Mouse (Mus musculus) neural tube, embryonic 11.5 days (tissue): ENCODE results near the gene Nr2f6. TPM values are rescaled to one million over a fixed set of nuclear protein-coding genes. Genes with fewer than 3 reads are reported as not detected.

ENCODE experiments used
- ATAC-seq: fragments of 200-750 bp; cut with Nextera tagmentation; 2 replicates; pipeline ENCODE4 v1.8.0; 2017; ENCODE audit warnings: moderate number of reproducible peaks, mild to moderate bottlenecking, moderate TSS enrichment, moderate library complexity; ENCODE audit not compliant: insufficient read depth, low FRiP score, low TSS enrichment
- DNase-seq: peaks from one replicate; pipeline ENCODE4 v3.0.0-alpha.2; 2015; ENCODE audit warnings: low spot score
- H3K27ac ChIP-seq: fragments of 300-500 bp; sonication (generic); 2 replicates; pipeline ENCODE4 v1.5.1; 2014; ENCODE audit warnings: low read depth, mild to moderate bottlenecking, low read length
- H3K27me3 ChIP-seq: fragments of 300-500 bp; sonication (generic); 2 replicates; pipeline ENCODE4 v1.6.1; 2014; ENCODE audit warnings: mild to moderate bottlenecking, low read length, mixed read lengths; ENCODE audit not compliant: control insufficient read depth, insufficient read depth
- H3K36me3 ChIP-seq: fragments of 300-500 bp; sonication (generic); 2 replicates; pipeline ENCODE4 v1.6.1; 2014; ENCODE audit warnings: mild to moderate bottlenecking, low read length, moderate library complexity, mixed read lengths; ENCODE audit not compliant: control insufficient read depth, insufficient read depth
- H3K4me1 ChIP-seq: fragments of 300-500 bp; sonication (generic); 2 replicates; pipeline ENCODE4 v1.6.1; 2014; ENCODE audit warnings: low read length, mixed read lengths; ENCODE audit not compliant: control insufficient read depth, insufficient read depth
- H3K4me2 ChIP-seq: fragments of 300-500 bp; sonication (generic); 2 replicates; pipeline ENCODE4 v1.6.1; 2014; ENCODE audit warnings: low read depth, mild to moderate bottlenecking, moderate library complexity
- H3K4me3 ChIP-seq: fragments of 300-500 bp; sonication (generic); 2 replicates; pipeline ENCODE4 v1.5.1; 2014; ENCODE audit warnings: low read depth, low read length
- H3K9ac ChIP-seq: fragments of 300-500 bp; sonication (generic); 2 replicates; pipeline ENCODE4 v1.6.1; 2014; ENCODE audit warnings: mild to moderate bottlenecking, low read length
- H3K9me3 ChIP-seq: fragments of 300-500 bp; sonication (generic); 2 replicates; pipeline ENCODE4 v1.6.1; 2016; ENCODE audit warnings: low read length; ENCODE audit not compliant: control insufficient read depth
- WGBS: fragments of 180-500 bp; shearing (Covaris S2); extraction: QIAGEN DNeasy Blood & Tissue Kit; methylation state at CpG from one replicate; pipeline ENCODE4 v1.1.7; 2014; 5-methylcytosine and 5-hydroxymethylcytosine counted together
- polyA plus RNA-seq: library from polyadenylated mRNA; unstranded; fragments of >200 nt; fragmentation: Nextera tagmentation; extraction: Ambion mirVana; gene quantifications from 2 replicates; pipeline ENCODE4 v1.2.1, GENCODE M21; 2014

The Nr2f6 gene
- polyA plus RNA-seq, 1 experiment from 2014 or later, result 84.0 TPM

DNA sequence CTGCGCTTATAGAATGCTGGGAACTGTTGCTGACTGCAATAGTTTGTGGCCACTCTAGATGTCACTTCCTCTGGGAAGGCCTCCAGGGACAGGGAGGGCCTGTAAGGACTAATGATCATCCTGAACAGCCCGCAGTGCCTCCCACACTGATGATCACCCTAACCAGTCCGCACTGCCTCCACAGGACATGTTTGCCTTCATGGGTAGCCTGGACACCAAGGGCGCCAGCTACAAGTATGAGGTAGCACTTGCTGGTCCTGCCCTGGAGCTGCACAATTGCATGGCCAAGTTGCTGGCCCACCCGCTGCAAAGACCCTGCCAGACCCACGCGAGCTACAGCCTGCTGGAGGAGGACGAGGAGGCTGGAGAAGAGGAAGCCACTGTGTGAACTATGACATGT is 22.3 kb upstream of the Nr2f6 start:
- 92% methylated on average over 8 of the region's 8 CpGs for WGBS
- Histone ChIP-seq H3K9ac (no peak overlapping the region), H3K9me3 (no peaks in the 10 kb centered on the region), H3K4me1 (peaks cover 7% of the 10 kb centered on the region; the same call in 1 of the 2 replicates), H3K27ac (no peak overlapping the region), H3K27me3 (no peaks in the 10 kb centered on the region), H3K36me3 (peaks cover 4% of the 10 kb centered on the region; the same call in 1 of the 2 replicates), H3K4me3 (no peak overlapping the region), H3K4me2 (no peak overlapping the region)
- DNase-seq (no peak), ATAC-seq (no peak)

DNA sequence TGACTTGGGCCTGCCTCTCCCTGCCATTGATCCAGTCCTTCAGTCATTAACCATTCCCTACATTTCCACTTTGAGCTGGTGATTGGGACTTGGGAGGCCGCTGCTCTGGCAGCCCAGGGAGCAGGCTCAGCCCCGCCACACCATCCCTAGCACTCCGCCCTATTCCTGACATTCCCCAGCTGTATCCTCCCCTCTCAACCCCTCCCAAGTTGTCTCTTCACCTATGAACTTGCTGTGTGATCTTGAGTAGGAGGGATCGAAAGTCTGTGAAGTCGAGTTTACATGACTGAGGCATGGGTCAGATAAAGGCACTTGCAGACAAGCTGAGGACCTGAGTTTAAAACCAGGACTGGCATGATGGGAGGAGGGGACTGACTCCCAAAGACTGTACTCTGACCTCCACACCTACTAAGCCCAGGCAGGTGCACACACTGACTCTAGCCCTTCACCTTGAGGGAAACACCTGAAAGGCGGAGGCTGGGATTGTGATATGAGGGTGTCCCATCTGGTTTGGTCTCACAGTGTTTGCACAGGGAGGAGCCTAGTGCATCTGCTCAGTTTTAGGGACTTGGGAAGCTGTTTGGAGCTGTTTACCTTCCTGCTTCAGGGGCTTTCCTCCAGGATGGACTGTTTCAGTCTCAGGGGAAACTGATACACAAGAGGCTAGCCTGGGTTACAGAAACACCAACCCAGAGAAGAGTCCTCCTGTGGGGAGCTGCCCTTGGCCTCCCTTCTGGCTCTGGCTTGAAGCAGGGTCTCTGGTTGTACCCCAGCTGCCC is 21.5 kb upstream of the Nr2f6 start:
- H3K4me3 ChIP-seq, result no peak overlapping the region
- peaks cover 7% of the 10 kb centered on the region; the same call in 1 of the 2 replicates for H3K4me1 ChIP-seq
- ATAC-seq (no peak), DNase-seq (no peak)
- H3K36me3 ChIP-seq, result peaks cover 4% of the 10 kb centered on the region
- no peaks in the 10 kb centered on the region for H3K9me3 ChIP-seq
- WGBS, result 89% methylated on average over 6 of the region's 6 CpGs
- H3K9ac ChIP-seq, result no peak overlapping the region
- no peak overlapping the region for H3K4me2 ChIP-seq
- no peak overlapping the region for H3K27ac ChIP-seq
- no peaks in the 10 kb centered on the region for H3K27me3 ChIP-seq

DNA sequence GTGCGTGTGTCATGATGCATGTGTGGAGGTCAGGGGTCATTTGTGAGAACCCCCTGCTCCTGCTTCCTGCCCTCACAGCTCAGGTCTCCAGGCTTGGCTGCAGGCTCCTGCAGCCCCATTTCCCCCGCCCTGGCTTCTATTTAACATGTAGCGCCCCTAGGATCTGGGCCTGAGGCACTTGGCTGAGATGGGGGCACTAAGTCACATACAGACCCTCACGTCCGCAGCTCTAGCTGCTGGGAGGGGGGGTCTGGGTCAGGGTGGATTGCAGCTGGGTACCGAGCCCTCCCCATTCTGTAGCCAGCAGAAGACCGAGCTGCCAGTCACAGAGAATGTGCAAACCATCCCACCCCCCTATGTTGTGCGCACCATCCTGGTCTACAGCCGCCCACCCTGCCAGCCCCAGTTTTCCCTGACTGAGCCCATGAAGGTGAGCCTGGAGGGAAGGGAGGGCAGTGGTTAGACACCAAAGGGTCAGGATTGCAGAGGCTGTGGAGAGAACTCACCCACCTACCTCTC is 20.7 kb upstream of the Nr2f6 start:
- H3K4me1 ChIP-seq, result peaks cover 11% of the 10 kb centered on the region
- WGBS, result 91% methylated on average over 9 of the region's 9 CpGs
- no peak overlapping the region for H3K4me3 ChIP-seq
- H3K27me3 ChIP-seq, result no peaks in the 10 kb centered on the region
- no peak overlapping the region for H3K4me2 ChIP-seq
- H3K36me3 ChIP-seq, result peaks cover 4% of the 10 kb centered on the region
- no peak overlapping the region for H3K9ac ChIP-seq
- DNase-seq (no peak), ATAC-seq (no peak)
- H3K9me3 ChIP-seq, result no peaks in the 10 kb centered on the region
- no peak overlapping the region for H3K27ac ChIP-seq

DNA sequence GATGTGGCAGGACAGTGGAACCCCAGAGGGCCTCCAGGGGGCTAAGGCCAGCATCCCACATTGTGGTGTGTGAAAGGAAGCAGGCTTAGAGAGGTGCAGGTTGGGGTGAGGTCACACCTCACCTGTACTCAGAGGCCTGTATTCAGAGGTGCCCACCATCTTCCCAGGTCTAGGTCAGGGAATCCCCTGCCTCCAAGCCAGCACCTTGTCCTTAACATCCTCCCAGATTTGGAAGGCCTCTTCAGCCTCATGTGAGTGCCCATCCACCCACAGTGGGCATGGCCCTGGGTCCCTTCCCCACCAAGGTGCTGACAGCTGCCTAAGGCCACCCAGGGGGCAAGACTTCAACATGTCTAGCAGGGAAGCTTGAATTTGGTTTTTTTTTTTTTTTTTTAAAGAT is 19.7 kb upstream of the Nr2f6 start:
- H3K4me2 ChIP-seq, result no peak overlapping the region
- H3K27ac ChIP-seq, result no peak overlapping the region
- H3K36me3 ChIP-seq, result peaks cover 4% of the 10 kb centered on the region
- H3K27me3 ChIP-seq, result no peaks in the 10 kb centered on the region
- DNase-seq, result no peak
- no peak for ATAC-seq
- no peak overlapping the region for H3K4me3 ChIP-seq
- peaks cover 9% of the 10 kb centered on the region for H3K4me1 ChIP-seq
- H3K9ac ChIP-seq, result no peak overlapping the region
- H3K9me3 ChIP-seq, result no peaks in the 10 kb centered on the region

DNA sequence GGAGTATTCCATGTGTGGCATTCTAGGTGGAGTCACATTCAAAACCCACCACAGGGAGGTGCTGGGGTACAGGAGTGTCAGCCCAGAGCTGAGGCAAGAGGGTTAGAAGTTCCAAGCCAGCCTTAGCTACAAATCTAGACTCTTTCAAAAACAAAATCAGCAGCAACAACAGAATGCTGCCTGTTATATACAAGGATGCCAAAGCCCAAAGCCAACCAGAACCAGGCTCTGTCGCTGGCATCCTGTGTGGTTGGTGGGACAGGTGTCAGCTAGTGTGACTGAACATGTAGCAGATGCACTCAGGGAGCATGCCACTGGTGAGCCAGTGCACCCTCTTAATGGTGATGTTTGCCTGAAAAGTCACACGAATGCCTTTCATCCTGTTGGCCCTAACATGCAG is 19.1 kb upstream of the Nr2f6 start:
- Histone ChIP-seq H3K9me3 (no peaks in the 10 kb centered on the region), H3K27ac (no peak overlapping the region), H3K27me3 (no peaks in the 10 kb centered on the region), H3K4me3 (no peak overlapping the region), H3K36me3 (peaks cover 4% of the 10 kb centered on the region), H3K4me1 (peaks cover 6% of the 10 kb centered on the region), H3K4me2 (no peak overlapping the region), H3K9ac (no peak overlapping the region)
- WGBS, result 89% methylated on average over 2 of the region's 2 CpGs
- DNase-seq, result no peak
- ATAC-seq, result no peak

DNA sequence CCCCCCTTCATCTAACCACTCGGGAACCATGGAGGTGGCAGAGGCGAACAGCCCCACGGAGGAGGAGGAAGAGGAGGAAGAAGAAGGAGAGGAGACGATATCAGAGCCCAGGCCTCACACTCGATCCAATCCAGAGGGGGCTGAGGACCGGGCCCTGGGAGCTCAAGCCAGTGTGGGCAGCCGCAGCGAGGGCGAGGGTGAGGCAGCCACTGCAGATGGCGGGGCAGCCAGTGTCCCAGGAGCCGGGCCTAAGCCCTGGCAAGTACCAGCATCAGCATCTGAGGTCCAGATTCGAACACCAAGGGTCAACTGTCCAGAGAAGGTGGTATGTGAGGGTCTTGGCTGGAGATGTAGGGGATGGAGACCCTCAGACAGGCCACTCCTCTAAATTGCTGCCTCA is 15.9 kb upstream of the Nr2f6 start:
- Histone ChIP-seq H3K27ac (no peak overlapping the region), H3K9me3 (no peaks in the 10 kb centered on the region), H3K36me3 (peaks cover 4% of the 10 kb centered on the region), H3K9ac (peak overlapping the region; percentile 55; the same call in 1 of the 2 replicates), H3K4me1 (peaks cover 6% of the 10 kb centered on the region), H3K4me3 (peak overlapping the region; percentile 61), H3K4me2 (peak overlapping the region; percentile 68), H3K27me3 (no peaks in the 10 kb centered on the region)
- ATAC-seq, result no peak
- DNase-seq, result no peak
- 88% methylated on average over 12 of the region's 12 CpGs for WGBS

DNA sequence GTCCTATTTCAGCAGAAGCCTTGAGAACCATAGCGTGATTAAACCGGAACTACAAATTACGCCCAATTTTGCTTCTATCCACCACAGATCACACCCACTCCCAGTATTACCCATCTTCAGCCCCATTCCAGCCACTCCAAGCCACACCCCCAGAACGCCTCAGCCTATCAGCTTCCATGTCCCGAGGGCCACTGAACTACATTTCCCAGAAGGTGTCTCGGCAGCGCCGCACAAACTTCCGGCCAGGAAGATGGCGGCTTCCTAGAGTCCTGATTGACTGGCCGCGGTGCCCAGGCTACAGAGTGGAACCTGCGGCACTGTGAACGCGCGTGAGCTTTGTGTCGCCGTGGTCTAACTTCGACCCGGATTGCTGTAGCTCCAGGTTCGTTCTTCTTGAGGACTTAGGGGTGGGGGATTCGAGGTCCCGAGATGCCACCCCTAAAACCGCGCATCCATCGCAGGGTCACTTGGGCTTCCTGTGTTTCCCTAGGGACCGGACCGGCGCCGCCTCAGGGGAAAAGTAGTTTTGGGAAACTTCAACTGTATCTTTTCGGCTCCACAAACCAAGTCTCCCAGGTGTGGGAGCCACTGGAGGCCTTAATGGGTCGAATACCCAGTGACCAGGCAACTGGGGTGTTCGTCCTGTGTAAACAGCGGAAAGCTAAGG is 15.0 kb upstream of the Nr2f6 start, which contains the start of gene Babam1:
TSS of gene Babam1 (plus strand) at position 223 of the 667 bp plus-strand sequence.
- Histone ChIP-seq H3K27me3 (no peaks in the 10 kb centered on the region), H3K9me3 (no peaks in the 10 kb centered on the region), H3K4me3 (peak within 1 kb of the TSS; percentile 61), H3K4me2 (peak within 1 kb of the TSS; percentile 68), H3K9ac (peak within 1 kb of the TSS; percentile 55), H3K27ac (peak within 1 kb of the TSS; percentile 44; the same call in 1 of the 2 replicates), H3K4me1 (peaks cover 6% of the 10 kb centered on the region), H3K36me3 (peaks cover 4% of the 10 kb centered on the region)
- 1% methylated on average over 34 of the region's 34 CpGs for WGBS
- peak; percentile 97 for ATAC-seq
- DNase-seq, result peak; percentile 91

DNA sequence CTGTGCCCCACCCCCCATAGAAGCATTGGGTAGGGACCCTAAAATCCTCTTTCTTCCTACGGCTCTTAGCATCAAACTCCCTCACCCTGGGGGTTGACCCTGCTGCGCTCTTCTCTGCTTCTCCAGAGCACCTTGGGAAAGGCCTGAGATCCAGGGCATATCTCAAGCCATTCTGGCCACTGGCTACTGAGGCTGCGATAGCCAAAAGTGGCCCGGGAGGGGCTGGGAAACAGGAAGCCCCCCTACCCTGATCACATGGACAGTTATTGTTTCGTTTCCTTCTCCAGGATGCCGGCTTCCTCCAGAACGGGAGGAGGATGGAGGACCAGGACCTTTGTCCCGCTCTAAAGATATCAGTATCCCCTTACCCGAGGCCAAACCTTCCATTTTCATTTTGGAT is 13.9 kb upstream of the Nr2f6 start, which contains the start of gene Ushbp1:
TSS of gene Ushbp1 (minus strand) at position 174 of the 400 bp plus-strand sequence.
- Histone ChIP-seq H3K9ac (no peak within 1 kb of the TSS; the same call in 1 of the 2 replicates), H3K9me3 (no peaks in the 10 kb centered on the region), H3K36me3 (peaks cover 4% of the 10 kb centered on the region), H3K4me2 (peak within 1 kb of the TSS; percentile 35), H3K4me3 (peak within 1 kb of the TSS; percentile 61), H3K27me3 (no peaks in the 10 kb centered on the region), H3K27ac (peak within 1 kb of the TSS; percentile 44; the same call in 1 of the 2 replicates), H3K4me1 (peaks cover 6% of the 10 kb centered on the region)
- 86% methylated on average over 9 of the region's 9 CpGs for WGBS
- DNase-seq (no peak), ATAC-seq (no peak)
